Mouse (Mus musculus): Measurements from ENCODE around the gene Hipk2.

DNA sequence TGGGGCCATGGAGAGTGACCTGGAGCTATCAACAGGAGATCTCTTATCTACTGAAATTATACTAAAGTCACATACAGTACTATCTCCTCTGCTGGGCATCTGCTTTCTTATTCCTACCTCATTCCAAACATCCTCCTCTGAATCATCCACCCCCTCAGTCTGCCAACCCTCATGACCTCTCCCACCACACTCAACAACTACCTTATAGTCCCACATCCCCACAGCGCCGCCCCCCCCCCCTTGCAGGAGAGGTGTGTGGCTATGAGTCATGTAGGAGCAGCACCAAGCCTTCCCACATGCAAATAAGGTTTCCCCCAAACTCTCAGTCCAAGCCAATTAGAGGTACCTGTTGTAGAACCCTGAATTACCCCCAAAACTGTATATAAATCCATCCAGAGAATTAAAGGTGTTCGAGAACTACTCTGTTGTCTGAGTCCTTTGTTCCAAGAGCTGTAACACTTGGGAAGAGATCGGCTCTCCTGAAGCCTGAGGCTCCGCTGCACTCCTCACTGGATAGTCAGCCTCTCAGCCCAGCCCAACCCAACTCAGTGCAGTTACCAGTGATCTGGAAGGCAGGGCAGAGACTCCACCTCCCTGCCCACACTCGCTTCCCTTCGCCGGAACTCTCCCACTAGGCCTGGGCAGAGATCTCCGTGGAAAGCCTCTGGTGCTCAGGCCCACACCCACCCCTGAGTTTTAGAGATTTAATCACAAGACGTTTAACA, 66.4 kb downstream of the Hipk2 start:
- no peak for TF ChIP-seq CTCF (IDR thresholded peaks at IDR 0.05; ENCODE audit: borderline replicate concordance, control insufficient read depth, extremely low read depth, insufficient read depth, low read length, poor library complexity)
- no peak for TF ChIP-seq POLR2A (IDR thresholded peaks at IDR 0.05; ENCODE audit: control insufficient read depth, extremely low read depth, insufficient read depth, low read length, poor library complexity)

All from thymus, adult 2 months (tissue).